Mouse (Mus musculus) embryonic fibroblast, embryonic 13.5 days (primary cell): ENCODE results near the gene Plb1.

Experiments used
- CTCF ChIP-seq: IDR thresholded peaks from 2 replicates; pipeline ENCODE4 v1.5.1; 2011; ENCODE audit warnings: mild to moderate bottlenecking, control low read depth, low read length, moderate library complexity, borderline replicate concordance; ENCODE audit not compliant: insufficient read depth
- POLR2A ChIP-seq: IDR thresholded peaks from 2 replicates; pipeline ENCODE4 v1.6.1; 2011; ENCODE audit warnings: low read depth, mild to moderate bottlenecking, control low read depth, low read length, moderate library complexity

- no peak for TF ChIP-seq POLR2A
- no peak for TF ChIP-seq CTCF
Observed at GRCm38 (mm10) chr5:32283457-32283856, 50.9 kb downstream of the Plb1 start.
